Mouse (Mus musculus) kidney, adult 11 months (tissue): ENCODE measurements at regions not wholly inside any gene's neighbourhood (a gene's known extent, or its start where the extent isn't known, plus 50 kb on each side); places are given as distances from the start of the nearest gene placed in this dataset.

Source experiments
- DNase-seq: peaks from one replicate; pipeline ENCODE4 v3.0.0; 2022

- peak; percentile 77 for DNase-seq
Observed at GRCm38 (mm10) chr5:74943737-74944403, 100.7 kb downstream of the Chic2 start.

GRCm38 (mm10) chr5:74941426-74941825 lies 103.1 kb downstream of the Chic2 start:
- DNase-seq: no peak

GRCm38 (mm10) chr5:74937416-74937940 lies 107.1 kb downstream of the Chic2 start:
- no peak for DNase-seq

- no peak for DNase-seq
Observed at GRCm38 (mm10) chr5:74936087-74936486, 108.5 kb downstream of the Chic2 start.

- peak; percentile 30 for DNase-seq
Observed at GRCm38 (mm10) chr5:74935676-74936075, 108.9 kb downstream of the Chic2 start.

GRCm38 (mm10) chr5:74933276-74933675 lies 111.3 kb downstream of the Chic2 start:
- no peak for DNase-seq

GRCm38 (mm10) chr5:74932206-74932605 lies 112.4 kb downstream of the Chic2 start:
- DNase-seq: no peak

- DNase-seq: no peak
Observed at GRCm38 (mm10) chr5:74931765-74932164, 112.8 kb downstream of the Chic2 start.

GRCm38 (mm10) chr5:74927543-74927942 lies 117.0 kb downstream of the Chic2 start:
- no peak for DNase-seq

GRCm38 (mm10) chr5:74925769-74926168 lies 118.8 kb downstream of the Chic2 start:
- DNase-seq: no peak

GRCm38 (mm10) chr5:74924031-74924533 lies 120.5 kb downstream of the Chic2 start:
- no peak for DNase-seq

- DNase-seq: no peak
Observed at GRCm38 (mm10) chr5:74923337-74923736, 121.2 kb downstream of the Chic2 start.

- no peak for DNase-seq
Observed at GRCm38 (mm10) chr5:74922881-74923280, 121.7 kb downstream of the Chic2 start.

GRCm38 (mm10) chr5:74920939-74921338 lies 123.6 kb downstream of the Chic2 start:
- peak; percentile 17 for DNase-seq

GRCm38 (mm10) chr5:74920490-74920889 lies 124.1 kb downstream of the Chic2 start:
- no peak for DNase-seq

- no peak for DNase-seq
Observed at GRCm38 (mm10) chr5:74905504-74906061, 139.0 kb downstream of the Chic2 start.

- DNase-seq: no peak
Observed at GRCm38 (mm10) chr5:74904927-74905503, 139.6 kb downstream of the Chic2 start.

- no peak for DNase-seq
Observed at GRCm38 (mm10) chr5:74904327-74904726, 140.2 kb downstream of the Chic2 start.

- no peak for DNase-seq
Observed at GRCm38 (mm10) chr5:74903711-74904110, 140.9 kb downstream of the Chic2 start.

- no peak for DNase-seq
Observed at GRCm38 (mm10) chr5:74897133-74897532, 147.4 kb downstream of the Chic2 start.

GRCm38 (mm10) chr5:74893276-74893675 lies 151.3 kb downstream of the Chic2 start:
- no peak for DNase-seq

- DNase-seq: no peak
Observed at GRCm38 (mm10) chr5:74891541-74891940, 153.0 kb downstream of the Chic2 start.

- DNase-seq: no peak
Observed at GRCm38 (mm10) chr5:74888934-74889333, 155.6 kb downstream of the Chic2 start.

- DNase-seq: no peak
Observed at GRCm38 (mm10) chr5:74885958-74886357, 158.6 kb downstream of the Chic2 start.
